Mouse (Mus musculus) right cerebral cortex, adult 18-20 months (tissue): ENCODE measurements around the gene Mboat1.
A peak's percentile ranks its signal among the peaks of the same experiment; 100 is the strongest.

Experiments used
- DNase-seq: peaks from one replicate; pipeline ENCODE4 v3.0.0; 2022; ENCODE audit warnings: mixed read lengths

Gene Mboat1

DNA sequence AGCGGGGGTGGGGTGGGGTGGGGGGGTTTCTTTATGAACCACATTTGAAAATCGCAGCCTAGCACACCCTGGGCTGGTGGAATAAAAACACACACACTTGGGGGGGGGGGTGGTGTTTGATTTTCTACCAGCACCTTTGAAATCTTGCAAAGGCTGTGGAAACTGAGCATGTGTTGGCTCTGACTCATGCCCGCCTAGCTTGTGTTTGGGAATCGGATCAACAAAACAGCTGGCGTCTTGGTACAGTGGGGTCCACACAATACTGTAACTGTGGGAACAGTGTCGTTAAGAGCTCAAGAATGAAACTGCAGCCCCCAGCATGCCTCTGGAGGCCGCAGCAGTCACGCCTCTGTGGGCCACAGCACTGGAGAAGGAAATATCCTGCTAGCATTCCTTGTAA is 50.2 kb downstream of the Mboat1 start:
- peak; percentile 68 for DNase-seq

DNA sequence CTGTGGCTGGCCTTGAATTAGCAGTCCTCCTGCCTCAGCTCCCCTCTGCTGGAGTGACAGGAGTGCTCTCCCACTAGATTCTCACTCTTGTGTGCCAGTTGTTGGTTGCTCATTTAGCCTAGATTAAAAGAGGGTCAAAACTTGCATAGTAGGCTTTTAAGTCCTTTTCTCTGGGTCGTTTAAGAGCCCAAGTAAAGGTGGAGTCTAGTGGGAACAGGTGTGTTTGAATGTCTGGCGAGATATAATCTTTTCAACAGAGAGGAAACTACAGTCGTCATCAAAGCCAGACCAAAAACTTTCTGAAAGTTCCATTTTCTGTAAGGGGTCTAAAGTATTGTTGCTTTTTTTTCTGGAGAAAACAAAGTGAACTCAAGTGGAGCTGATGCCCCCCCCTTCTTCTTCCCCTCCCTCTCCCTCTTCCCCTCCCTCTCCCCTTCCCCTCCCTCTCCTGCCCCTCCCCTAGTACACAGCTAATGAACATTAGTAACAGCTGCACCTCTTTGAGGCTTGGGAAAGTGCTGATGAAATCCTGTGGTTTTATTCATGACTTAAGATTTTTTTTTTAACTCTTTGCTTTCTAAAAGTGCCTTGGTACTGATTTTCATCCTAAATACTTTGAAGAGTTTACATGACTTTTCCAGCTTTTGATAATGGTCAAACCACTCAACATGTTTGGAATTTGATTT is 55.9 kb downstream of the Mboat1 start:
- no peak for DNase-seq

DNA sequence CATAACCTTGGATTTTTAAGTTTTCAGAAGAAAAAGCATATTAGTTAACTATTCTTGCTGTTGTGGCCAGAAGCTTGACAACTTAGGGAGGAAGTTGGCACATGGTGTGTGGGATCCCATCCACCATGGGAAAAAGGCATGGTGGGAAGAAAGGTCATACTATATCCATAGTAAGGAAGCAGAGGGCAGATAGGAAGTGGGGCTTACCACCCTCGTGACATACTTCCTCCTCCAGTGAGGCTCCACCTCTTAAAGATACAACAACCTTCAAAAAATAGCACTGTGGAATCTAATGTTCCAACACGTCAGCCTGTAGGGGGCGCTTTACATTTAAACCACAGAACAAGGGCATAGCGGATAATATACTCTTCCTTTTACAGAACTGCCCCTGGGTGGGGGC is 57.1 kb downstream of the Mboat1 start:
- DNase-seq, result no peak

GRCm38 (mm10) chr13:30194834-30195233 is 58.5 kb downstream of the Mboat1 start:
- no peak for DNase-seq

DNA sequence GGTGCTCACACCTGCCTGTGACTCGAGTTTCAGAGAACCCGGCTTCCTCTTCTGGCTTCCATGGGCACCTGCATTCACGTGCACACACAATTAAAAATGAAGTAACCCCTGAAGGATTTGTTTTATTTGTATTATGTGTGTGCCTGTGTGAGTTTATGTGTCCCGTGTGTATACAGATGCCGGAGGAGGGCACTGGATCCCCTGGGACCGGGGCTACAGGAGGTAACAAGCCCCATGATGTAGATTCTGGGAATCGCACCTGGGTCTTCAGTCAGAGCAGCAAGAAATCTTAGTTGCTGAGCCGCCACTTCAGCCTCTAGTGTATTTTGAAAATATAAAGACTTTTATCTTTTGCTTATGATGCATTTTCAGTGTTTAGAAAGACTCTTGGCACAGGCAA is 60.4 kb downstream of the Mboat1 start:
- DNase-seq, result no peak

GRCm38 (mm10) chr13:30198101-30198570 is 61.8 kb downstream of the Mboat1 start:
- no peak for DNase-seq

DNA sequence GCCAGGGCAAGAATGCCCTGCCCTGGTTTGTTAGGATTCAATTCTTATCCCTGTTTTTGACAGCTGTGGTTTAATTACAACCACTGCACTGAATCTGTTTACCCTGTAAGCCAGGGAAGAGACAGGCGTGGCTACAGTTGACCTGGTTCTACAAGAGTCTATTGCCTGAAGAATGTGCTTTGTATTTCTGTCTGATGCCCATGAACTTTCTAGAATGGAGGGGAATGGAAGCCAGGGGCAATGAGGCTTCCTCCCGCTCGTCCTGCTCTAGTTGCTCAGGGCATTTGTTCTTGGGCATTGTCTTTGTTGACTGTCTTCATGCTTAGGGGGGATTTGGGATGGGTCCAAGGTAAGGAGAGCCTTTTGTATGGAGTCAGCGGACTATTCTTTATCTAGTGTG is 63.5 kb downstream of the Mboat1 start:
- no peak for DNase-seq

DNA sequence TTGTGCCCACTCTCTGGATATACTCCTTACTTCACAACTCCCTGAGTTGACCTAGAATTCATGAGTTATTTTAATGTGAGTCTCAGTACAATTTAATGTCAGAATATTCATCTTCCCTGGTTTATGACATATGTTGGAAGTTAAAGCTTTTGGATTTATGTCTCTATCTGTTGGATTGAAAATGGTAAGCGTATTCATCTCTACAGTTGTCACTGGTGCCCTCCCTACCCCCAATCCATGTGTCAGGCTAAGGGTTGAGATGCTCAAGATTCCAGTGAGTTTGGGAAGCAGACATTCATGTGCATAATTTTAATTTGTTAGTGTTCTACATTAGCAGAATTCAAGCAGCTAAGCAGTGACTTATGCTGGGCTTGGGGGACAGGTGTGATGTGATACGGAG is 64.4 kb downstream of the Mboat1 start:
- DNase-seq, result no peak

DNA sequence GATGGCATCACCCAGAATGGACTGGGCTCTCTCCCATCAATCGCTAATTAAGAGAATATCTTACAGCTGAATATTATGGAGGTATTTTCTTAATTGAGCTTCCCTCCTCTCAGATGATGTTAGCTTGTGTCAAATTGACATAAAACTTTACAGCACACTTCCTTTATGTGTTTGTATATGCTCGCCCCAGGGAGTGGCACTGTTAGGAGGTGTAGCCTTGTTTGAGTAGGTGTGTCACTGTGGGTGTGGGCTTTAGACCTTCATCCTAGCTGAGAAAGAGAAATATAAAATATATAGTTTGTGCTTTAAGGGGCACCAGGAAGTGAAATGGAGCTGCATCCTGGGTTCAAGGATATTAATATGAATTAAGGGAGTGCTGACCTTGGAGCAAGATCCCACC is 66.7 kb downstream of the Mboat1 start:
- no peak for DNase-seq

DNA sequence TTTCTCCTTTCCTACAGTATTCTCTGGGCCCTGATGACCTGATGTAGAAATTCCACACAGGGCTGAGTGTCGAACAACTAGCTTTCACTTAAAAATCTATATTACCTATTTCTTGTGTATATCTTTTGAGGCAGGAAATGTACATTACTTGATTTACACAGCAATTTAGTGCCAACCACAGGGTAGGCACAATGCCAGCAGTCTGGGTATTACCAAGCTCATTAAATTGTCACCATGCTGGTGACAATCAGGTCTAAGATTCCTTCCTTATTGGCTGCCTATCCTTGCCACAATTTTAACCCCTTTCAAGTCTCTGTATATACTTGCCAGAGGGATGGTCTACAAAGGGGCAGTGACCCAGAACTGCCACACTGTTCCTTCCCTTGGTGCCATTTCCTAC is 71.9 kb downstream of the Mboat1 start:
- no peak for DNase-seq

- DNase-seq, result no peak
Observed at GRCm38 (mm10) chr13:30213276-30213675, 77.0 kb downstream of the Mboat1 start.

GRCm38 (mm10) chr13:30217588-30218371 is 81.5 kb downstream of the Mboat1 start:
- DNase-seq, result no peak

GRCm38 (mm10) chr13:30219597-30219996 is 83.3 kb downstream of the Mboat1 start:
- no peak for DNase-seq

- no peak for DNase-seq
Observed at GRCm38 (mm10) chr13:30221316-30221715, 85.0 kb downstream of the Mboat1 start.

DNA sequence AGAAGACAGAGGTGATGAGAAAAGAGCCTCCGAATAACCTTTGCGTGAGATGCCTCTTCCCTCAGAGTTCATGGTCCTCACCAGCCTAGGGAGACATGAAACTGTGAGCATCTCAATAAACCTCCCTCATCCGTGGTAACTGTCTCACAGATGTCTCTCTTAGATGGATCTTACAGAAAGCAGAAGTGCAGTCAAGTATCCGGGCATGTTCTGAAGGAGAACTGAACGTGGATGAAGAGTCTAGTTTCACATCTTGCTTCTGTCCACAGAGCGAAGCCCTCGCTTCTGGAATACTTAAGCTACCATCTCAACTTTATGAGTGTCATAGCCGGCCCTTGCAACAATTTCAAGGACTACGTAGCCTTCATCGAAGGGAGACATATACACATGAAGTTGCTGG is 87.8 kb downstream of the Mboat1 start:
- no peak for DNase-seq

DNA sequence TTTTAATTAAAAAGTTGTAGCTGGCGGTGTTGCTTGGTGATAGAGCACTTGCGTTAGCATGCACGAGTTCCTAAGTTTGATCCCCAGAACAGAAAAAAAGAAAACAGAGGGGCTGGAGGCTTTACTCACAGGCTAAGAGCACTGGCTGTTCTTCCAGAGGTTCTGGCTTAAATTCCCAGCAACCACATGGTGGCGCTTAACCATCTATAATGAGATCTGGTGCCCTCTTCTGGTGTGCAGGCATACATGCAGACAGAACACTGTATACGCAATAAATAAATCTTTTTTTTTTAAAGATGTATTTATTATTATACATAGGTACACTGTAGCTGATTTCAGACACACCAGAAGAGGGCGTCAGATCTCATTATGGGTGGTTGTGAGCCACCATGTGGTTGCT is 88.4 kb downstream of the Mboat1 start:
- no peak for DNase-seq

- DNase-seq, result no peak
Observed at GRCm38 (mm10) chr13:30228762-30229161, 92.5 kb downstream of the Mboat1 start.

- no peak for DNase-seq
Observed at GRCm38 (mm10) chr13:30229625-30230139, 93.4 kb downstream of the Mboat1 start.

DNA sequence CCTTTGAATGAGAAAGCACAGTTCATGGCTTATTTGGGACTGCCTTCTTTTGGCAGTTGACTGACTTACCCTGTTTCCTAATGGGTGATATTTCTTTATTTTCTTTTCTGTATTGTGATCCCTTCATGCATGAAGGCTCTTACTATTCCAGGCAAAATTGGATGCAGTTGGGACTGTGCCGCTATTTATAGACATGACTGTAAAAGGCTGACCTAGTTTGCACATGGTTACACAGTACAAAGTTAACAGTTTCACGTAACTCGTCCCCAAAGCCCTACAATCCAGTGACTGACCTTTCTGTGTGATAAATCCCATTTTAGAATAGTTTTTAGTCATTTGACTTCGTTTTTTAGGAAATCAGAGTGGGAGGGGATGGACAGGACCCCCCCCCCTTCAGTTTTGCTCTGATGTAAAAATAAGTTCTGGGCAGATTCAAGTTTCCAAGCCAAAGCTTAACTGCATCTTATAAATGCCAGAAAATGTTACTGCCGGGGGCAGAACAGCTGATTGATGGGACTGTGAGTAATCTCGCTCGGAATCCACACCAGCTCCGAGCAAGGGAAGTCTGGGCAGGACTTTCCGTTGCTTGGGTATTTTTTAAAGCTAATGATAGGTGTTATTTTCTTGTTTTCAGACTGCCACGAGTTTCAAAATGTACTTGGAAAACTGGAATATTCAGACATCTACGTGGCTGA is 98.9 kb downstream of the Mboat1 start:
- DNase-seq, result peak; percentile 9

GRCm38 (mm10) chr13:30239396-30239795 is 103.1 kb downstream of the Mboat1 start:
- DNase-seq, result no peak

DNA sequence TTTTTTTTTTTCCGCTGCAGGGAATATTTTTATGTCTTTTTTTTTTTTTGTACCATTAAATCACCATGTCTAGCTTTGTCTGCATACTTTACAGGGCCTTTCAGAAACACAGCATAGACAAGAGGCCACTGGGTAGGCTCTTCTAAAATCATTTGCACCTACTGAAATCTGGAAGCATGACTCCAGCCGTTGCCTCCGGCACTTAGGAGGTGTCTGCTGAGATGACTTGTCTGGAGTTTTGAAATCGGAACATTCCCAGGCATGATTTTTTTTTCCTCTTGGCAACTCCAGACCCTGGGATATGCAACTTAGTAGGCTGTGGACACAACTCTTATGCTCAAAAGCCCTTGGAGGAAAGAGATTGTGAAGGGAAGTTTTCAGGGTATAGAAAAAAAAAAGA is 109.3 kb downstream of the Mboat1 start:
- DNase-seq, result no peak

- no peak for DNase-seq
Observed at GRCm38 (mm10) chr13:30250341-30250905, 114.1 kb downstream of the Mboat1 start.

DNA sequence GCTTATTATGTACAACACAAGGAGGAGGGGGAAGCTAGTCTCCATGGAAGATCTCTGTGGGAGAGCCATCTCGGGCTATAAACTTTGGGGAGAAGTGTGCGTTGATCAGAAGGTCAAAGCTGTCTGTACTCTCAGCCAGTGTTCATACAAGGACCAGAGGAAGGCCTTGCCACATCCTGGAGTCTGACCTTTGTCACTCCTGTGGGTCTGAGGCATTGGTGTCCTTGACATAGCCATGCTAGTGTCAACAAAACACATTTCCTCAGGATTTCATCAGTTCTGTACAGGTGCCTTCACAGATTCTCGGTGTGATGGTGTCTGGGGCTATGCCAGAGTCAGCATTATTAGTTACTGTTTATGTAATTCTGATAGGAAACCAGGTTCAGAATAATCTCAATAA is 115.1 kb downstream of the Mboat1 start:
- DNase-seq, result no peak
